Mouse (Mus musculus) CH12.LX (cell line): ENCODE measurements around the gene Tmprss11f. TPM values are rescaled to one million over a fixed set of nuclear protein-coding genes. Genes with fewer than 3 reads are reported as not detected.
"Not testable (repeated sequence)": the region's sequence is repeated elsewhere in the genome, so short reads cannot be mapped to it uniquely, and the experiment has no call there.

Source experiments
- DNase-seq: peaks from one replicate; pipeline ENCODE4 v3.0.0-alpha.2; 2013; ENCODE audit errors: extremely low read depth
- H3K27ac ChIP-seq: 2 replicates; pipeline ENCODE4 v1.5.1; 2012; ENCODE audit warnings: low read depth, mild to moderate bottlenecking, control low read depth, moderate library complexity; ENCODE audit not compliant: insufficient read depth
- H3K27me3 ChIP-seq: replicated peaks from 2 replicates; pipeline ENCODE3; 2012; ENCODE audit warnings: inconsistent platforms
- H3K36me3 ChIP-seq, 2 experiments: replicated peaks in 1 of 2; 2 replicates each; pipeline versions ENCODE3 to v1.6.1; 2012; ENCODE audit warnings: inconsistent platforms in 1 of 2, low read length in 1 of 2, mild to moderate bottlenecking in 1 of 2, mixed read lengths in 1 of 2, moderate library complexity in 1 of 2; ENCODE audit not compliant: control insufficient read depth in 1 of 2, insufficient read depth in 1 of 2
- H3K4me1 ChIP-seq, 2 experiments: 2 replicates each; pipeline ENCODE4 v1.6.1; 2012; ENCODE audit warnings: inconsistent platforms in 1 of 2, moderate library complexity in 1 of 2; ENCODE audit not compliant: insufficient read depth in 2 of 2, control insufficient read depth in 1 of 2
- H3K4me2 ChIP-seq: 2 replicates; pipeline ENCODE4 v1.6.1; 2012; ENCODE audit warnings: low read depth, mild to moderate bottlenecking, control low read depth; ENCODE audit not compliant: poor library complexity, insufficient read depth, severe bottlenecking
- H3K4me3 ChIP-seq, 3 experiments: fragments of 150-350 bp in 1 of 3; sonication (generic) in 1 of 3; replicated peaks in 1 of 3; 2 replicates each; pipeline versions ENCODE3 to v1.5.1; 2011 to 2012; ENCODE audit warnings: low read depth in 2 of 3, low read length in 2 of 3, mild to moderate bottlenecking in 2 of 3, moderate library complexity in 2 of 3, control low read depth in 1 of 3, improper control_type of control experiment in 1 of 3, inconsistent platforms in 1 of 3, mixed read lengths in 1 of 3; ENCODE audit not compliant: poor library complexity in 1 of 3
- H3K79me2 ChIP-seq: replicated peaks from 2 replicates; pipeline ENCODE4 v1.6.1; 2012; ENCODE audit warnings: mild to moderate bottlenecking, moderate library complexity; ENCODE audit not compliant: control insufficient read depth, poor library complexity, insufficient read depth, severe bottlenecking; ENCODE audit errors: extremely low read depth
- H3K9ac ChIP-seq: 2 replicates; pipeline ENCODE4 v1.6.1; 2012; ENCODE audit warnings: low read depth, mild to moderate bottlenecking, control low read depth, moderate library complexity; ENCODE audit not compliant: insufficient read depth
- H3K9me3 ChIP-seq: replicated peaks from 2 replicates; pipeline ENCODE3; 2012; ENCODE audit warnings: low read length, inconsistent platforms, mixed read lengths
- BHLHE40 ChIP-seq: IDR thresholded peaks from 2 replicates; pipeline ENCODE4 v1.6.1; 2011; ENCODE audit warnings: mild to moderate bottlenecking, low read depth, low read length, improper control_type of control experiment
- CHD1 ChIP-seq: IDR thresholded peaks from 2 replicates; pipeline ENCODE4 v1.6.1; 2012; ENCODE audit warnings: low read depth, low read length, improper control_type of control experiment, inconsistent platforms
- CTCF ChIP-seq, 2 experiments: IDR thresholded peaks in 1 of 2; conservative IDR thresholded peaks in 1 of 2; 2 replicates each; pipeline ENCODE4 v1.5.1; 2011 to 2012; ENCODE audit warnings: low read depth in 2 of 2, low read length in 2 of 2, improper control_type of control experiment in 1 of 2, inconsistent platforms in 1 of 2, mild to moderate bottlenecking in 1 of 2, moderate library complexity in 1 of 2
- E2F4 ChIP-seq: IDR thresholded peaks from 2 replicates; pipeline ENCODE4 v1.6.1; 2011; ENCODE audit warnings: low read depth, low read length, improper control_type of control experiment; ENCODE audit not compliant: insufficient replicate concordance
- ELF1 ChIP-seq: IDR thresholded peaks from 2 replicates; pipeline ENCODE4 v1.6.1; 2014; ENCODE audit warnings: low read depth, mild to moderate bottlenecking, inconsistent platforms, low read length, improper control_type of control experiment
- EP300 ChIP-seq: IDR thresholded peaks from 2 replicates; pipeline ENCODE4 v1.6.1; 2011; ENCODE audit warnings: low read length, improper control_type of control experiment
- GABPA ChIP-seq: IDR thresholded peaks from 2 replicates; pipeline ENCODE4 v1.6.1; 2012; ENCODE audit warnings: low read depth, low read length, improper control_type of control experiment, inconsistent platforms; ENCODE audit not compliant: insufficient replicate concordance
- HCFC1 ChIP-seq: IDR thresholded peaks from 2 replicates; pipeline ENCODE4 v1.6.1; 2012; ENCODE audit warnings: low read depth, mild to moderate bottlenecking, inconsistent platforms, low read length, improper control_type of control experiment
- JUN ChIP-seq: IDR thresholded peaks from 2 replicates; pipeline ENCODE4 v1.6.1; 2011; ENCODE audit warnings: low read depth, mild to moderate bottlenecking, low read length, improper control_type of control experiment, moderate library complexity; ENCODE audit not compliant: insufficient read depth
- KAT2A ChIP-seq: IDR thresholded peaks from 2 replicates; pipeline ENCODE4 v1.6.1; 2012; ENCODE audit warnings: low read length, improper control_type of control experiment, inconsistent platforms; ENCODE audit not compliant: insufficient replicate concordance
- MAFK ChIP-seq: IDR thresholded peaks from 2 replicates; pipeline ENCODE4 v1.6.1; 2011; ENCODE audit warnings: low read length, improper control_type of control experiment; ENCODE audit not compliant: insufficient replicate concordance
- MAX ChIP-seq: IDR thresholded peaks from 2 replicates; pipeline ENCODE4 v1.6.1; 2011; ENCODE audit warnings: low read length, improper control_type of control experiment
- MAZ ChIP-seq: IDR thresholded peaks from 2 replicates; pipeline ENCODE4 v1.6.1; 2012; ENCODE audit warnings: low read depth, mild to moderate bottlenecking, inconsistent platforms, low read length, improper control_type of control experiment, moderate library complexity
- MEF2A ChIP-seq: IDR thresholded peaks from 2 replicates; pipeline ENCODE4 v1.6.1; 2014; ENCODE audit warnings: low read depth, mild to moderate bottlenecking, inconsistent platforms, low read length, improper control_type of control experiment, borderline replicate concordance
- MXI1 ChIP-seq: IDR thresholded peaks from 2 replicates; pipeline ENCODE4 v1.6.1; 2011; ENCODE audit warnings: mild to moderate bottlenecking, low read depth, low read length, improper control_type of control experiment
- MYC ChIP-seq: IDR thresholded peaks from 2 replicates; pipeline ENCODE4 v1.6.1; 2011; ENCODE audit warnings: low read depth, mild to moderate bottlenecking, improper control_type of control experiment, low read length
- NRF1 ChIP-seq: IDR thresholded peaks from 2 replicates; pipeline ENCODE4 v1.6.1; 2014; ENCODE audit warnings: low read depth, mild to moderate bottlenecking, inconsistent platforms, low read length, improper control_type of control experiment, moderate library complexity
- POLR2A ChIP-seq: IDR thresholded peaks from 2 replicates; pipeline ENCODE4 v1.6.1; 2011; ENCODE audit warnings: low read depth, mild to moderate bottlenecking, improper control_type of control experiment, low read length
- RAD21 ChIP-seq: IDR thresholded peaks from 2 replicates; pipeline ENCODE4 v1.6.1; 2011; ENCODE audit warnings: low read depth, mild to moderate bottlenecking, low read length, improper control_type of control experiment, moderate library complexity
- RCOR1 ChIP-seq: conservative IDR thresholded peaks from 2 replicates; pipeline ENCODE4 v1.6.1; 2012; ENCODE audit warnings: low read depth, mild to moderate bottlenecking, inconsistent platforms, low read length, improper control_type of control experiment
- TBP ChIP-seq: conservative IDR thresholded peaks from 2 replicates; pipeline ENCODE4 v1.6.1; 2011; ENCODE audit warnings: low read depth, low read length, improper control_type of control experiment
- TCF12 ChIP-seq: IDR thresholded peaks from 2 replicates; pipeline ENCODE4 v1.6.1; 2014; ENCODE audit warnings: low read depth, mild to moderate bottlenecking, inconsistent platforms, low read length, improper control_type of control experiment
- USF1 ChIP-seq: IDR thresholded peaks from 2 replicates; pipeline ENCODE4 v1.6.1; 2014; ENCODE audit warnings: low read depth, mild to moderate bottlenecking, inconsistent platforms, low read length, improper control_type of control experiment
- ZC3H11A ChIP-seq: IDR thresholded peaks from 2 replicates; pipeline ENCODE4 v1.6.1; 2012; ENCODE audit warnings: low read depth, mild to moderate bottlenecking, inconsistent platforms, low read length, improper control_type of control experiment
- ZNF384 ChIP-seq: IDR thresholded peaks from 2 replicates; pipeline ENCODE4 v1.6.1; 2012; ENCODE audit warnings: low read depth, low read length, improper control_type of control experiment, inconsistent platforms
- dilution Hi-C: fragments of 300-500 bp; cut with MboI; formaldehyde crosslinking; loops from 2 replicates; pipeline ENCODE4 v1.14.3; 2020; ENCODE audit warnings: low sequenced_read_pairs; ENCODE audit not compliant: extremely low pct_unique_long_range_greater_than_20kb, extremely low pct_ligation_motif_present
- in situ Hi-C: fragments of 300-500 bp; cut with MboI; formaldehyde crosslinking; loops from 3 replicates; pipeline ENCODE4 v1.14.3; 2019; ENCODE audit warnings: low sequenced_read_pairs, low pct_ligation_motif_present, low pct_unique_long_range_greater_than_20kb, mixed read lengths
- polyA plus RNA-seq: library from polyadenylated mRNA; unstranded; fragments of >175 nt; gene quantifications from 2 replicates; pipeline ENCODE4 v1.2.1, GENCODE M21; 2012; ENCODE audit warnings: low read depth; ENCODE audit not compliant: insufficient read length
- total RNA-seq, 2 experiments: library from RNA; depleted of rRNA; stranded (reverse); fragments of 300-350 nt in 1 of 2; fragments of >200 nt in 1 of 2; gene quantifications; 2 replicates each; pipeline ENCODE4 v1.2.3; 2012 to 2014

The Tmprss11f gene
- total and polyA plus RNA-seq, 3 experiments: not detected

DNA sequence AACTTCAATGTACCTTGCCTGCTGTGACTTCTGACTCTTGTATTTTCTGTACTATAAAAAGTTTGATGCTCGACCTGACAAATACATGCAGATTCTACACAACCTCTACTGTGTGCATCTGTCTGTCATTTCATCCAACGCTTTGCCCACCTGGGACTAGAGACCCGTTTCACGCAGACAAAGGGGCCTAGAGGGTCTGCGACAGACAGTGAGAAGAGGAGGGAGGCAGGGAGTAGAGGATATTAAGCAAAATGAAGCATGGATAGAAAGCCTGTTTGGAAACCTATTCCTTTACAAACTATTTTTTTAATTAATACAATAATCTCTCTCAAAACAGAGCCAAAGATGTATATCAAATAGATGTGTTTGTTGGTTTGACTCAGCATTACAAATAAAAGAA is 50.2 kb downstream of the Tmprss11f start:
- in situ Hi-C loops (no loop called here), dilution Hi-C loops (no loop called here)
- Histone ChIP-seq H3K4me2 (no peak overlapping the region), H3K27me3 (no peaks in the 10 kb centered on the region), H3K27ac (no peak overlapping the region), H3K9ac (no peak overlapping the region), H3K9me3 (no peaks in the 10 kb centered on the region), H3K79me2 (no peaks in the 10 kb centered on the region), H3K4me1 (no peaks in the 10 kb centered on the region), H3K4me3 (no peak overlapping the region), H3K36me3 (no peaks in the 10 kb centered on the region)
- no peak for TF ChIP-seq TBP
- TF ChIP-seq HCFC1: no peak
- no peak for TF ChIP-seq CHD1
- no peak for TF ChIP-seq TCF12
- TF ChIP-seq ZC3H11A: no peak
- no peak for TF ChIP-seq POLR2A
- no peak for TF ChIP-seq KAT2A
- TF ChIP-seq GABPA: no peak
- TF ChIP-seq MEF2A: no peak
- TF ChIP-seq MAFK: no peak
- TF ChIP-seq BHLHE40: no peak
- TF ChIP-seq MAZ: no peak
- TF ChIP-seq RCOR1: no peak
- no peak for TF ChIP-seq CTCF (conservative IDR thresholded peaks at IDR 0.05 in 1 of 2, IDR thresholded peaks at IDR 0.05 in 1 of 2; ENCODE audit: low read depth in 2 of 2, low read length in 2 of 2)
- no peak for DNase-seq

DNA sequence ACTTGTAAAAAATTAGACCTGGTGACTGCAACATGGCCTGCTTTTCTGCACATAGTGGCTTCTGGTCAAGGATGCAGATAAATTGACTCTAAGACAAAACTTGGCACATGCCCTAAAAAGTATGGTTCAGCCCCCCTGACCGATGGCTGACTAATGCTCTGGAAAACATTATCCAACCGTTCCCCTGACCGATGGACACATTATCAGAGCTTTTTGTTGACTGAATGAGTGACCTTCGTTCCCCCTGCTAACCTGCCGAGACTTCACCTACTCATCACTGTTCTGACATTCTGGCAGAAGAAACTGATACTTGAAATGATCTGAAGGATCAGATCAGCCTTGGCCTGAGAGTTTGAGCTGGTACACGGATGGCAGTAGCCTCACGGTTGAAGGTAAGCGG is 53.5 kb downstream of the Tmprss11f start:
- not testable (repeated sequence) for DNase-seq

DNA sequence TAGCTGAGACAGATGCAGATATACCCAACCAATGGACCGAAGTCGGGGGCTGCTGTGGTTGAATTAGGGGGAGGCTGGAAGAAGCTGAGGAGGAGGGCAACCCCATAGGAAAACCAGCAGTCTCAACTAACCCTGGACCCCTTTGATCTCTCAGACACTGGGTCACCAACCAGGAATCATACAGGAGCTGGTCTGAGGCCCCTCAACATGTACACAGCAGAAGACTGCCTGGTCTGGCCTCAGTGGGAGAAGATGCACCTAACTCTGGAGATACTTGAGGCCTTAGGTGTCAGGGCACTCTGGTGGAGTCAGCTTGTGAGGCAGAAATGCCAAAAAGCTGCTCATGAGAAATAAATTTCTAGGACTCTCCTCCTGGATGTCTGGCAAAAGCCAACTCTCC is 85.5 kb downstream of the Tmprss11f start:
- no peaks in the 10 kb centered on the region for H3K9me3 ChIP-seq
- no peaks in the 10 kb centered on the region for H3K36me3 ChIP-seq
- dilution Hi-C loops: no loop called here
- TF ChIP-seq MAZ (no peak), EP300 (no peak), RAD21 (no peak), E2F4 (no peak), MEF2A (no peak), JUN (no peak), MAX (no peak), CHD1 (no peak), NRF1 (no peak), ZNF384 (no peak), ELF1 (no peak), ZC3H11A (no peak), USF1 (no peak), MXI1 (no peak), GABPA (no peak), MYC (no peak), MAFK (no peak), KAT2A (no peak), RCOR1 (no peak)
- TF ChIP-seq, all 38 proteins: peak for 0
- no peaks in the 10 kb centered on the region for H3K27me3 ChIP-seq
- no peak for DNase-seq
- H3K4me3 ChIP-seq: no peak overlapping the region
- H3K79me2 ChIP-seq: no peaks in the 10 kb centered on the region
- in situ Hi-C loops: no loop called here
- H3K27ac ChIP-seq: no peak overlapping the region
- H3K4me2 ChIP-seq: no peak overlapping the region
- H3K9ac ChIP-seq: no peak overlapping the region
- H3K4me1 ChIP-seq: no peaks in the 10 kb centered on the region

More for the DNA sequence above, 53.5 kb downstream of the Tmprss11f start:
- dilution Hi-C loops, in situ Hi-C loops, H3K4me1 ChIP-seq, H3K36me3 ChIP-seq, H3K4me3 ChIP-seq, H3K9ac ChIP-seq, H3K79me2 ChIP-seq, H3K27ac ChIP-seq, H3K9me3 ChIP-seq, H3K4me2 ChIP-seq, H3K27me3 ChIP-seq: not testable (repeated sequence)
